Mouse (Mus musculus): ENCODE measurements at regions not wholly inside any gene's neighbourhood (a gene's known extent, or its start where the extent isn't known, plus 50 kb on each side); places are given as distances from the start of the nearest gene placed in this dataset.

- DNase-seq (ENCODE audit: low spot score) = no peak
Measured at GRCm38 (mm10) chr13:100892647-100893071, 59.4 kb upstream of the Slc30a5 start.

- peak; percentile 75 for DNase-seq (ENCODE audit: low spot score)
Measured at GRCm38 (mm10) chr13:100892204-100892603, 59.0 kb upstream of the Slc30a5 start.

GRCm38 (mm10) chr13:100890457-100890856 lies 57.2 kb upstream of the Slc30a5 start:
- no peak for DNase-seq (ENCODE audit: low spot score)

GRCm38 (mm10) chr13:100888481-100888880 lies 55.3 kb upstream of the Slc30a5 start:
- DNase-seq (ENCODE audit: low spot score) = no peak

- DNase-seq (ENCODE audit: low spot score) = no peak
Measured at GRCm38 (mm10) chr13:100883711-100884110, 50.5 kb upstream of the Slc30a5 start.

Data from urinary bladder, postnatal 14 days (tissue).